Comparison of ENCODE assay signal across 8 mouse cellular contexts in genomic region chr6:145047445-145047857, GRCm38 (mm10). TPM values are rescaled to one million over a fixed set of nuclear protein-coding genes. Genes with fewer than 3 reads are reported as not detected.
DNase-seq lines count a peak whose midpoint lies in the region; ATAC-seq and TF ChIP-seq lines count a peak whose summit lies in the region.

No protein-coding gene starts in this region.

- DNase-seq in heart, adult 2 months, result no peak
- no peak for DNase-seq in heart, adult 8-10 months (ENCODE audit: low spot score)
- DNase-seq in left cerebral cortex, postnatal 25 days (ENCODE audit: low spot score in 2 of 2), result peak; percentile 54 to 69
- DNase-seq in thymus, postnatal 4 days, result no peak
- no peak for DNase-seq in urinary bladder, postnatal 25 days (ENCODE audit: low spot score)

- H3K27ac ChIP-seq in heart, adult 2 months, result no peak overlapping the region
- no peak overlapping the region for H3K27ac ChIP-seq in cortical plate, adult 2 months (ENCODE audit: insufficient read depth, low read length)
- no peak overlapping the region for H3K27ac ChIP-seq in heart, embryonic 15.5 days
- peak overlapping the region; percentile 87 for H3K27ac ChIP-seq in olfactory bulb, adult 2 months (ENCODE audit: insufficient read depth, low read depth, low read length)

- H3K4me1 ChIP-seq in heart, adult 2 months (ENCODE audit: control insufficient read depth, insufficient read depth, low read length), result no peaks in the 10 kb centered on the region
- H3K4me1 ChIP-seq in cortical plate, adult 2 months (ENCODE audit: control insufficient read depth, insufficient read depth, low read length), result no peaks in the 10 kb centered on the region
- H3K4me1 ChIP-seq in heart, embryonic 15.5 days (replicated peaks), result peaks cover 14% of the 10 kb centered on the region
- peaks cover 14% of the 10 kb centered on the region for H3K4me1 ChIP-seq in olfactory bulb, adult 2 months (ENCODE audit: control insufficient read depth, insufficient read depth, low read length)

- H3K36me3 ChIP-seq in heart, adult 2 months (ENCODE audit: control insufficient read depth, insufficient read depth, low read length), result no peaks in the 10 kb centered on the region
- H3K36me3 ChIP-seq in heart, embryonic 15.5 days, result no peaks in the 10 kb centered on the region

- ATAC-seq in heart, embryonic 15.5 days (replicated peaks; ENCODE audit: insufficient number of reproducible peaks, insufficient read depth, low FRiP score, low read depth), result no peak

- 0 out of 2 replicates have a peak, but pooled peaks have one; percentile 20 for TF ChIP-seq POLR2A in heart, adult 2 months (IDR thresholded peaks at IDR 0.05; ENCODE audit: insufficient read depth, low read depth, low read length)
- TF ChIP-seq POLR2A in cortical plate, adult 2 months (IDR thresholded peaks at IDR 0.05; ENCODE audit: extremely low read depth, insufficient read depth, low read length), result peak; percentile 43; the same call in 1 of the 2 replicates
- TF ChIP-seq POLR2A in olfactory bulb, adult 2 months (IDR thresholded peaks at IDR 0.05; ENCODE audit: insufficient read depth, low read depth, low read length), result peak; percentile 30; the same call in 1 of the 2 replicates

- WGBS in heart, adult 2 months, result 5% methylated on average over 15 of the region's 15 CpGs
- WGBS in heart, embryonic 15.5 days, result 1% methylated on average over 15 of the region's 15 CpGs
- WGBS in olfactory bulb, adult 2 months, result under 1% methylated on average over 15 of the region's 15 CpGs

- no peaks in the 10 kb centered on the region for H3K79me2 ChIP-seq in heart, adult 2 months (replicated peaks; ENCODE audit: control insufficient read depth, insufficient read depth, low read length)

- H3K4me2 ChIP-seq in heart, embryonic 15.5 days, result peak overlapping the region; percentile 95

- H3K27me3 ChIP-seq in heart, adult 2 months (ENCODE audit: control insufficient read depth, insufficient read depth, low read length), result peaks cover 5% of the 10 kb centered on the region
- H3K27me3 ChIP-seq in heart, embryonic 15.5 days, result peaks cover 23% of the 10 kb centered on the region

- no peaks in the 10 kb centered on the region for H3K9me3 ChIP-seq in heart, embryonic 15.5 days (replicated peaks)

- TF ChIP-seq CTCF in heart, adult 2 months (IDR thresholded peaks at IDR 0.05), result no peak
- TF ChIP-seq CTCF in cortical plate, adult 2 months (IDR thresholded peaks at IDR 0.05; ENCODE audit: extremely low read depth, insufficient read depth, low read length), result no peak
- TF ChIP-seq CTCF in olfactory bulb, adult 2 months (IDR thresholded peaks at IDR 0.05; ENCODE audit: insufficient read depth, low read depth, low read length), result no peak

- intact Hi-C loops in heart, adult 2 months (cut with DNase I), result no loop called here
- intact Hi-C loops in left cerebral cortex, postnatal 25 days (cut with DNase I), result no loop called here

- no peak overlapping the region for H3K4me3 ChIP-seq in heart, adult 2 months
- H3K4me3 ChIP-seq in cortical plate, adult 2 months (ENCODE audit: insufficient read depth, low read length), result peak overlapping the region; percentile 72
- H3K4me3 ChIP-seq in heart, embryonic 15.5 days, result peak overlapping the region; percentile 50
- peak overlapping the region; percentile 56 for H3K4me3 ChIP-seq in olfactory bulb, adult 2 months (ENCODE audit: insufficient read depth, low read depth, low read length)

- H3K9ac ChIP-seq in heart, adult 2 months (ENCODE audit: low read depth, low read length), result no peak overlapping the region
- no peak overlapping the region for H3K9ac ChIP-seq in heart, embryonic 15.5 days

- no peak for TF ChIP-seq EP300 in heart, adult 2 months (IDR thresholded peaks at IDR 0.05; ENCODE audit: insufficient read depth, low read depth, low read length)

RNA-seq across cellular contexts. Expression of gene Bcat1, which starts 28.5 kb away (rescaled TPM):
- 1 to 10 TPM in 1 of 2 experiments, under 1 TPM in 1; 0.86 to 1.0 TPM for total RNA-seq in heart, adult 2 months (2021)
- 0.37 and 0.73 TPM in 2 replicates for polyA plus RNA-seq in heart, adult 2 months (2012; rRNA removed)
- total RNA-seq in heart, adult 8-10 months (2022), result 1 to 10 TPM in 2 of 4 experiments, under 1 TPM in 2; 0.34 to 1.6 (median 1.0) TPM
- polyA plus RNA-seq in cortical plate, adult 2 months (2012; rRNA removed), result 19.0 and 19.5 TPM in 2 replicates
- 3.3 and 6.7 TPM in 2 replicates for polyA plus RNA-seq in heart, embryonic 15.5 days (2015; fragmentation: Nextera tagmentation; extraction: Ambion mirVana)
- 10 to 100 TPM; 73.2 to 75.8 TPM for total RNA-seq in left cerebral cortex, postnatal 25 days (2021)
- not detected in 2 replicates for polyA plus RNA-seq in olfactory bulb, adult 2 months (2012; ENCODE audit: insufficient read depth, insufficient read length, low replicate concordance, missing spikeins)

Comparison
In these comparisons a context has a peak if more than half of its experiments do, and no peak if none do; other contexts are left out.
1. DNase-seq: peak in left cerebral cortex, postnatal 25 days (2 of 2); none in heart, adult 2 months (0 of 2), heart, adult 8-10 months (single experiment), thymus, postnatal 4 days (single experiment) and urinary bladder, postnatal 25 days (single experiment).
2. Peak in every context shown above with its lines, with median percentiles within 50 percentile points of each other: POLR2A ChIP-seq.